Mouse (Mus musculus) small intestine, adult 2 months (tissue): Measurements from ENCODE around the gene Fblim1.

Source experiments
- CTCF ChIP-seq: fragments of 200-500 bp; IDR thresholded peaks from 2 replicates; pipeline ENCODE4 v1.5.1; 2012; ENCODE audit warnings: low read depth, mild to moderate bottlenecking, control low read depth, inconsistent platforms, low read length, moderate library complexity, mixed read lengths; ENCODE audit not compliant: insufficient replicate concordance, insufficient read length; ENCODE audit errors: extremely low read depth
- POLR2A ChIP-seq: fragments of 200-500 bp; IDR thresholded peaks from 2 replicates; pipeline ENCODE4 v1.6.1; 2012; ENCODE audit warnings: low read depth, mild to moderate bottlenecking, control low read depth, inconsistent platforms, low read length, moderate library complexity

- TF ChIP-seq CTCF (no peak), POLR2A (no peak)
These were observed 35.9 kb downstream of the Fblim1 start for GRCm38 (mm10) chr4:141570004-141570403.
